Mouse (Mus musculus): ENCODE measurements around the gene Gm45716.
A peak's percentile ranks its signal among the peaks of the same experiment; 100 is the strongest.

The Gm45716 gene

DNA sequence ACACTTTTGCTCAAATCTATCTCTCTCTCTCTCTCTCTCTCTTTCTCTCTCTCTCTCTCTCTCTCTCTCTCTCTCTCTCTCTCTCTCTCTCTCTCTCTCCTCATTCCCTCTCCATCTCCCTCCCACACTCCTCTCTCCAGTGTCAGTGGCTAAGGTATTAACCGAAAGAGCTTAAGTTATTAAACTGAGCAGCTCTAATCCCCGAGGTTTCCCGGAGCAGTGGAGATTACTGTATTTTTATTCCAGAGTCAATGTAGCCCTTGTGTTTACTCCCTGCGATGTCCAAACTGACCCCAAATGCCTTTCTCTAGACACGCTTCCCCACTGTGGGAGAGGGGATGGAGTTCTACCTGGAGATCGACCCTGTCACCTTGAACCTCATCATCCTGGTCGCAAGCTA lies at the start of gene Gm45716:
TSS of gene Gm45716 (plus strand) at position 243 of the 400 bp plus-strand sequence.
- DNase-seq = no peak

DNA sequence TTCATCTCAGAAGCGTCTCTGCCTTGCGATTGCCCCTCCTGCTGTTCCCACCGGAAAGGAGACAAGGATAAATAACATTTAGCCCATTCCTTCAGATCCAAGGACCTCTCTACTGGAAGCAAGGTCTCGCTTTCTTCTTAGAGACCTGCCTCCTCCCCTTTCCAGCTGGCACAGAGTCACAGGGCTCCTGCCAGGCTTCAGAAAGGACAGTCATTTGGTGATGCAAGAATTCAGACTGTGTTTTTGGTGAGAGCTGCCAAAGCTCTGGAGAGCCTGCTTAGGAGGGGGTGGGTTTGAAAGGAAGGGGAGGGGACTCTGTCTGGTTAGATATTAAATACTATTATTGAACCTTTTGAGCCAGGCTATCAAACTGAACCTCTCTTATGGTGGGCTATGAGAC lies 45.1 kb upstream of the Gm45716 start:
- no peak for DNase-seq

DNA sequence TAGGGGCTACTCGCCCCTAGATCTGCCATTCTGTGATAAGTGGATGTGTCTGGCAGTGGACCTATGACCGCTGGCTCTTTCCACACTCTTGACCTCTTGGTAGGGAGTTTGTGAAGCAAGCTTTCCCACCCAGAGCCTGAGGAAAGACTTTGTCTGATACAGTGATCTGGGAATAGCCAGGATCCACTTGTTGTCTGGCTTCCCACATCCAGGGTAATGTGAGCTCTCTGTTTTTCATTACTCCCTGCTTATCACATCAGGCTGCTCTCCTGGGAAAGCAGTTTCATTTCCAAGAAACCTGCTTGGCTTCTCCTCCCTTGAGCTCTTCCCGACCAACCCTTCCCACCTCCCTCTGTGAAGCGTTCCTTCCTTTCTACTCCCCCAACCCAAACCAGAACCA lies 44.5 kb upstream of the Gm45716 start:
- no peak for DNase-seq

DNA sequence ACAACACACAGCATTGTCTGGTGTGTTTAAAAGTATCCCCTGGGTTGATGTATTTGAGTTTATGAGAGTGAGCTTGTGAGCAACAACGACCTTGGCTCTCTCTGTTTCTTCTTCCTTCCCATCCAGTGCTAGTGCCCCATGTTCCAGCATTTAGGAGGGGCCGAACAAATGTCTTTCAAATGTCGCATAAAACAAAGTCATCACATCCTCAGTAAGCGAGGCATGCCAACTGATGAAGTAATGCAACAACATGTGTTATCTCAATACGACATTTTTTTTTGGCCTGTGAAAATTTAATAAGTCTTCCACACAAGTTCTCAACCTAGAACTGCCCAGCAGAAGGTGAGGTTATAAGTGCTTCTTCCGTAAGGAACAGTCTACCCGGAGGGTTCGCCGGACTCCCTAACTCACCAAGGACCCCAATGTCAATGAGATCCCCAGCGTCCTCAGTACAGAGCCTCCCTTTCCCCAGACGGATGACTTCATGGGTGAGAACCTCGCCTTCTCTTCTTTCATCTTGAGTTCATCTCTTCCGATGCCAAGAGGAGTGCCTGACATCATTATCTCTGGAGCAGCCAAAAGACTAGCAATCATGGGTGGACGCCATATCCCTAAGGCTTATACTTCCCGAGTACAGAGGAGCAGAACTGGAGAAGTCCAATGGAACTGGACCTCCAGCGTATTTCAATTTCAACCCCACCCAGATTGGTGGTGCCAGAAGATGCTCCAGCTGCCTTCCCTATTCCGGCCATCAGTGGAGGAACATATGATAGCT lies 41.2 kb upstream of the Gm45716 start:
- no peak for DNase-seq

DNA sequence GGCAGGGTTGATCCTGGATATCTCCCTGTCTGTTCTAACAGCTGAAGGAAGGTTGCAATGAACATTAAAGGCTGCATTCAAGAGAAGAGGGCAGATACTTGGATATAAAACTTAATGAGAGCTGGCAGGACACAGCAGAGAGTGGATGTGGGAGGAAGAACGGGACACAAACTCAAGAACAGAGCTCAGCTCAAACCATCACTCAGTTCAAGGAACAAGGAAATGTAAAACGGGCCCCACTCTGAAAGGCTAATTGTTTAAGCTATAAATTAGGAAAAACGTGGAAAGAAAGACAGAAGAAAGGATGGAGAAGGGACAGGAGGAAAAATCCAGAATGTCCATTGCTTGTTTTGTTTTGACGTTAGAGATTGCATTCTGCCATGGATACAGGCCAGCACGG lies 32.4 kb upstream of the Gm45716 start:
- no peak for DNase-seq

DNA sequence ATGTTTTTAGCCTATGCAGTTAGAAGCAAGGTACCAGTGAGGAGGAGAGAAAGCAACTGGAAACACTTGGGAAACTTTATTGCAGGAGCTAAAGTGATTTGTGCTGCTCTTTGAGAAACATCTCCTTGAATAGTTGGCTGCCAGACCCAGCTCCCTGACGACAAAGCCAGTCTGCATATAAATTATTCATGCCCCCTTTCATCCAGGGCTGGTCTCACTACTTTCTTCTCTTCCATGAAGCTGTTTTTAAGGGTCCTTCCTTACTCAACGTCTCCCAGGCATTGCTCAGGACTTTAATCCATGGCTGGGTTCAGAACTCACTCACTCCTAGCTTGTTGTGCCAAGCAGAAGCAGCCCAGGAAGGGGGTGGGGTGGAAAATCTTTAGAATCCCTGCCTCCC lies 32.0 kb upstream of the Gm45716 start:
- DNase-seq = no peak

DNA sequence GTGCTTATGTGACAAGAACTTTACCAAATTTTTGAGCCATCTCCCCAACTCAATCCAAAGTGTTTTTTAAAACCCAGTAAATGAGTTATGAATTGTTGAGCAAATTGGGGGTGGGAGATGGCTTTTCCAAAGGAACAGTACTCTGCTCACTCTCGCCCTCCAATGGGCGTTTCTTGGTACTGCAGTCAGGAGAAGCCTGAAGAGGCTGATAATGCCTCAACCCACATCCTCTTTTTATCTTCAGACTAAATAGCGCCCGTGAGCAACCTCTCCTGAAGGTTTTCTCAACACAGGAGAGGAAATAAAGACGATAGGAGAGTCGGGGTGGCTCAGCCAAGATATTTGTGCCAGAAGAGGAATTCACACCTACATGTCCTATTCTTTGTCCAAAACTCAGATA lies 19.7 kb upstream of the Gm45716 start:
- no peak for DNase-seq

DNA sequence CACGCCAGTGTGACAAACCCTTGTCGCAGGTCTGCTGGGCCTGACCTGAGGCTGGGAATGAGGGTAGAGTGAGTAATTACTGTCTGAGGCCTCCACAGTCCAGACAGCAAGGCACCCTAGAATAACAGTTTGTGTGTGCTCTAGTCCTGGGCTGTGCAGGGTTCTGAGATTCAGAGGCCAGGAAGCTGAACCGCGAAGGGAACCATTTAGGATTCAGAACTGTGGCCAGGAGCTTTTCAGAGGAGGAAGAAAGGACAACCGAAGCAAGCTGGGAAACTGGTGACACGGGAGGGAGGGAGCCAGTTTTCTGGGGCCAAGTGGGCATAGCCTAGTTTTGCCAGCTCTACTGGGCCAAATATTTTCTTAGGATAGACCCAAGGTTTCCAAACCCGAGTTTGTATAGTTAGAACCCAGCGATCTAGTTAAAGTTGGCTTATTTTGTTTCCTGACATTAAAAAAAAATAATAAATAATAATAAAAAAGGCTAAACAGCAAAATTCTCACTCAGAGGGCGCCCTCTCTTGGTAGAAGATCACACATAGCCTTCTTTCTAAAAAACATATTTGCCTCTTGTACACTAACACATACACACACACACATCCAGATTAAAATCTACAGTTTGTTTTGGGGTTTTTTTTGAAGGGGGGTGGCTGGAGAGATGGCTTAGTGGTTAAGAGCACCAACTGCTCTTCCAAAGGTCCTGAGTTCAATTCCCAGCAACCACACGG lies 19.0 kb upstream of the Gm45716 start:
- DNase-seq = no peak

DNA sequence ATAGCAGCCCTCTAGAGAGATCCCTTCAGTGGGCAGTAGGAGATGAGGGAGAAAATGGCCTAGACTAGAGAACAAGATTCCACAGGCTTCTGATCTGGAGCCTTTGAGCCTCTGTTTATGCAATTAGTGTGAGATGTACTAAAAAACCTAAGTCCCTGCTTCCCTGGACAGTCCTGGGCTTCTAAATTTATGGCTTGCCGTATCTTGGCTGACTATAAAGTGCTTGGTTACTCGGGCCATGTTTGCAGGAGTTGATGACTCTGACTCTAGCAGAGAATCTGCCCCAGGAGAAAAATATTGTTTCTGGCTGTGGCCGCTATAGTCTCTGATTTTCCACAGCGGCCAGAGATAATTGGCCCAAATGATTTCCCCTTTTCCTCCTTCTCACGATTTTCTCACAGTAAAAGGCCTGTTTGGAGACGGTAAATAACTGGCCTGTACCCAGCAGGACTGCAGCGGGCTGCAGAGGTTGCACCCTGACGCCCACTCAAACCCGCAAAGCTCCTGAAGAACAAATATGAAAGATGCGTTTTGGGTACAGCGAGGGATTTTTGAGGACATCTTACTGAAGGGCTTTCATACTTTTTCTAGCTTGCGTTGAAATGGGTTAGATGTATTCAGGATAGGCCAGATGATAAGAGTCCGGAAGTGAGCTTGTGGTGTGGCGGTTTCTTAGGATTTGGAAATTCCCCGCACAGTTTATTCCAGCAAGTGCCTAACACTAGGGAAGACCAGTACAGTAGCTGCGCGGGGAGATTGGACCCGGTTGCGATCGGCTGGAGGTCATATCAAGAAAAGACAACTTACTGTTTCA lies 18.1 kb upstream of the Gm45716 start:
- no peak for DNase-seq

DNA sequence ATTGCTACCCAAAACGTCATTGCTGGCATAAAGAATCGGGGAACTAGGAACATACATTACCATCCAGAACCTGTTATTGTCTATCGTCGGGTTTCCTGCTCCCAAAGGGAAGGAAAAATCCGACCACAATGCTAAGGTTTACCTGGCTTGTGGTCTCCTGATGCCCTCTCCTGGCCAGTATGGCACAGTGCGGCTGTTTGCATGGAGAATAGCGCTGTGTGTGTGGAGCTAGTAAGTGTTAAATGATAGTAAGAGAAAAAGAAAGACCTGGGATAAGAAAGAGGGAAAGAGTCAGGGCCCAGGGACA lies 17.5 kb upstream of the Gm45716 start:
- DNase-seq = peak; percentile 23 to 48

DNA sequence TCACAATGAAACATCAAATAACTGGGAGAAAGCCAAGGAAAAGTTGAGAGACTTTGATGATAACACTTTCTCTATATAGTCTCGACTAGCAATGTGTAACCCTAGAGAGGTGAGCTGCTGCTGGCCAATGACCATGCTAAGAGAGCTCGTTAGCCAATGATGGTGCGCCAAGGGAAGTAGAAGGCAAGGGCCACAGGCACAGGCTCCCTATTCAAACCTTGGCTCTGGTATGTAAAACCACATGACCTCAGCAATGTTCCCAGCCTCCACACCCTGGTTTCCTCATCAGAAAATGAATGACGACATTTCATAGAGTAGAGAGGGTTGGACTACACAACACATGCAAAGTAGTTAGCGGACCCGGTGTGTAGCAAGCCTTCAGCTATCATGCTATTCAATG lies 15.2 kb upstream of the Gm45716 start:
- no peak for DNase-seq

DNA sequence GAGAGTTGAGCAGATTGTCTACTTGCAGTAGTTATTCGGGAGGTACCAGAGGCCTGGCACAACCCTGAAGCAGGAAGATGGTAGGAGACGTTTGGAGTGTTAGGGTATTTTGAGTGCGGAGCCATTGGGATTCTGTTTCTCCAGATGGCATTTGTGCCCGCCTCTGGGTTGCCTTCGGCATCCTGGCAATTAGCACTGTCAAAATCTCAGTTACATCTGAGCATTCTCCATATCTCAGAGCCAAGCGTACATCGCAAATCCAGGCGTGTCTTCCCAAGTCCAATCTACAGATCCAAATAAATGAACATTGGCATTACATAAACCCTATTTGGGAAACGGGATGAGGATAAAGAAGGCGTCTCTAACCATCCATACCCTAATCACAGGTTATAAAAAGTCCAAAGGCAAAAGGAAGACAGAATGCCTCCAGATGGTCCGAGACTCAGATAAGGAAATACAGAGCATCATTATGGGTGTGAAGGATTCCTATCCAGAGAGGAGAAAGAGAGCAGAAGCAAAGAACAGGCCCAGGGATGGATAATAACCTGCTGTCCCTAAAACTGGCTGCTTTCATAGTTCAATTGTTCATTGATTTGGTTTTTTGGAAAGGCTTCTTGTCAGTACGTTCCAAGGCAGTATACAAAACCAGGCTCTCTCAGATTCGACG lies 11.7 kb upstream of the Gm45716 start:
- DNase-seq = no peak

DNA sequence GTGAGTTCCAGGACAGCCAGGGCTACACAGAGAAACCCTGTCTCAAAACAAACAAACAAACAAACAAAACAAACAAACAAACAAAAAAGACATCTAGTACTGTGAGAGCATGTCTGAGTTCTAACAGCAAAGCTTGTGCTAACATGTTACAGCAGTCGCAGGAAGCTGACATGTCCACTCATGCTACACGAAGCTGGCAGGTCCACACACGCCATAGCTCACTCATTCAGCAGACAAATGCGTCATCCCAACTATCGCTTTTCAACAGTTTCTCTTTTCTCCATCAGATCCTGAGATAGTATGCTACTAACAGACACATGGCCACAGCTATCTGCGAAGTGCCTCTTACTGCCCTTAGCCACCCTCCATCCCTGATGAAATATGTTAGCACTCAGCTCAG lies 10.1 kb upstream of the Gm45716 start:
- no peak for DNase-seq

DNA sequence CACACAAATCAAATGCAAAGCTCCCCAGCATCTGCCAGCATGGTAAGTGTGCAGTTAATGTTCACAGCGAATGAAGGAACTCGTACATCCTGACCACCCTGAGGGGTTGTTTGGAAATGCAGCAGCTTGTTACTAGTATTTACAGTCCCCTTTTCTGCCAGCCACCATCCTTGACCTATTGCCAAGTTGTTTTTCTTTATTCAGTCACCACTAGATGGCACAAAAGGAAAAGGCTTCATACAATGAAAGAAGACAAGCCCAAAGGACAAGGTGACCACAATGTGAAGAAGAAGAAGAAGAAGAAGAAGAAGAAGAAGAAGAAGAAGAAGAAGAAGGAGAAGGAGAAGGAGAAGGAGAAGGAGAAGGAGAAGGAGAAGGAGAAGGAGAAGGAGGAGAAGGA lies 4.1 kb upstream of the Gm45716 start:
- peak; percentile 8 to 55 for DNase-seq

DNA sequence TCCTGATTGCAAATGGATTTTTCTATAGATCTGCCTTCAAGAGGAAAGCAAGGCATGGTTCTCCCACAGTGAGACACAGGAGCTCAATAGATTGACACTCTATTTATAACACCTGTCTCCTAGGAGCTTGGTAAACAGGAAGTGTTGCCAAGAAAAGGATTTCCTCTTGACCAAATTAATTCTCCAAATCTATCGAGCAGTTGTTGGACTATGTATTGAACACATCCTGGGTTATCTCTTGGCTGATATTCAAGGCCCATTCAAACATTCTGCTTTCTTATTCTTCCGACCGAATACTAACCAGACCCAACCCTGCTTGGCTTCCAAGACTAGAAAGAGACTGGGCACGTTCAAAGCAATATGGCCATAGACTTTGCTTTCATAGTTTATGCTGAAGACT lies 2.7 kb upstream of the Gm45716 start:
- no peak for DNase-seq

DNA sequence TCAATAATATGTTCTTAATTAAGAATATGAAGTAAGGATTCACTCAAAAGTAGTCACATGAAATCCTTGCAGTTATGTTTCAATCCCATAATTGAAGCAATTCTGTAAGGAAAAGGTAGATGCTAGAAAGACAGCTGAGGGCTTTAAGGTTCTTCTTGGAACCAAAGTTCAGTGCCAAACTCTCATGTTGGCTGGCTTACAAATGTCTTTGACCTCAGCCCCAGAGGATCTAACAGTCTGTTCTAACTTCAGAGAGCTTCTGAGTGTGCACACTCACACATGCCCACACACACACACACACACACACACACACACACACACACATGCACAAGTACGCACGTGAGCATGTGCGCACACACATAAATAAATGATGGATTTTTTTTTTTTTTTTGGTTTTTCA lies 2.7 kb downstream of the Gm45716 start:
- peak; percentile 23 to 41 for DNase-seq

DNA sequence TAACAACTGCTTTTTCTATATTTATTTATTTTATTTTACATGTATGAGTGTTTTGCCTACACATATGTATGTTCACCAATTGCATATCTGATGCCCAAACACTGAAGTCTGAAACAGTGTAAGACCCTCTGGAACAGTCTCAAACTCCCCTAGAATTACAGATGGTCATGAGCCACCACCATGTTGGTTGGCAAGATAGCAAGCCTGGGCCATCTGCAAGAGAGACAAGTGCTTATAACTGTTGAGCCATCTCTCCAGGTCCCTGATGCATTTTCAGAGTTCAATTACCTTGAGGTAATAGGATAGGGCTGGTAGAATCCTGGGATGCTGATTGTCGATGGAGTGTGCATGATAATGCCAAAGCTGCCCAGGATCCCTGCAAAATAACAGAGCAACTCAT lies 7.5 kb downstream of the Gm45716 start:
- no peak for DNase-seq

DNA sequence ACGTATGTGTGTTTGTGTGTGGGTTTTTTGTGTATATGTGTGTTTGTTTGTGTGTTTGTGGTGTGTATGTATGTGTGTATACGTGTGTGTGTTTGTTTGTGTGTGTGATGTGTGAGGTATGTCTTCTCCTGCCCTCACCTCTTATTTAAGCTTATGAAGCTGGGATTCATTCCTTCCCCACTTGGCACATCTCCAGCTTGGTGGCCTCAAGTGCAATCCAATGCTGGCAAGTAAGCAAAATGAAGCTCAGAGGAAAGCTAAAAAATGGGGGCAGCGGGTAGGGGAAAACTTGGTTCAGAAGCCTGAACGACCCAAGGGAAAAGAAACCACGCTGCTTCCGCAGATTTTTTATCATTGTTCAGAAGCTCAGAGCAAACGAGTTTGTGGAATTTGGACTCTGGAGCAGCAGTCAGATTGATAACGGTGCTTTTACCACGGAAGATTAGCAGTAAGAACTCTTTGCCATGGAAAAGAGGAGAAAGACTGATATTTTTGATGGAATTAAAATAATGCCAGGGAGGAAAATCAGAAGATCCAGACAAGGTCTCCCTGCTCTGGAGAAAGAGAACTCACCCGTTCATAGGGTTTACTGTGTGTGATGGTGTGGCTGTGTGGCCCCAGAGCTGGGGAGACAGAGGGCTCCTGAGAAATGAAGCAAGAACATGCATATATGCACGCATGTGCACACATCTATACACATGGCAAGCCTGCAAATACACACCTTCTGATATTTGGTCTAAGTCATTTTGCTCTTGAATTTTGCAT lies 8.5 kb downstream of the Gm45716 start:
- DNase-seq = no peak

DNA sequence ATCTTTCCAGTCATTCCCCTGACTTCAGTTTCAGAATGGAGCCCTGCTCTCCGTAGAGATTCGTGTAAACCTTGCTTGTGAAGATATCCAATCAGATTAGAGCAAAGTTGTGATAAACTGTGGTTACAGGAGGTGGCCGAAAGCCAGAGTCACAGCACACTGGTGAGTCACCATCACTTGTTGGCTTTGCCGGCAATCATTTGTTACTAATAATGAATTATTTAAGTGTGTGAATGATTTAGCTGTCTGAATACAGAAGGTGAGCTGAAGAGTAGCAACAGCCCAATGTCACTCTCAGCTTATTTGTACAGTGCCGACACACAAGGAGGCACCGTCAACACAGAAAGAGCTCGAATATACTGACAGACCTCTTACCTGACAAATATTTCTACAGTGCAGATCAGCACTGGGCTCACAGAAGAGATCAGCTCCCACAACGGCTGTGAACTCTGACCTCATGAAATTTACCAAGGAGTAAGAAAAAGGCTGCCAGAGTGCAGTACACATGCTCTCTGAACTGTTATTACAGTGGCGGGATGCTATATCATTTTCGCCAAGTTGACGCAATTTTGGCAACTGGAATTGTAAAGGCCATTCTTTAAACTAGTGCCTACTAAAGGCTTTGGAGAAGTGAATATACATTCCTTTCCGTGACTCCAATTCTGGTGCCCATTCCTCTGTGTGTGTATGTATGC lies 9.2 kb downstream of the Gm45716 start:
- DNase-seq = no peak

DNA sequence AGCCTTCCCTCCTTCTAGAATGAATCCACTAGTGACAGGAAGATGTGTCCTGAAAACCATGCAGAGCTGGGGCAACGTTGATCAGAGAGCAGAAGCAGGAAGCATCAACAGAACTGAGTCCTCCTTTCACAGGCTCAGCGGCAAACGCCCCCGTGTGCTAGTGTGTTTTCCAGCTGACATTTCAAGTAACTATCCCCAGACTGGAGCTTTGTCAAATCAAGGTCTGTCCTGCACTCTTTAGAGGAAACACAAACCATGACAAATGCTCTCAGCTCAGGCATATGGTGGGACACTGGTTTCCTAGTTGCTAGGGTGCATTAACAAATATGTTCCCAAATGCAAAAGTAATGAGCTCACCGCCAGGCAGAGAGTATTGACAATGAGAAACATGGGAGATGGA lies 10.6 kb downstream of the Gm45716 start:
- no peak for DNase-seq

DNA sequence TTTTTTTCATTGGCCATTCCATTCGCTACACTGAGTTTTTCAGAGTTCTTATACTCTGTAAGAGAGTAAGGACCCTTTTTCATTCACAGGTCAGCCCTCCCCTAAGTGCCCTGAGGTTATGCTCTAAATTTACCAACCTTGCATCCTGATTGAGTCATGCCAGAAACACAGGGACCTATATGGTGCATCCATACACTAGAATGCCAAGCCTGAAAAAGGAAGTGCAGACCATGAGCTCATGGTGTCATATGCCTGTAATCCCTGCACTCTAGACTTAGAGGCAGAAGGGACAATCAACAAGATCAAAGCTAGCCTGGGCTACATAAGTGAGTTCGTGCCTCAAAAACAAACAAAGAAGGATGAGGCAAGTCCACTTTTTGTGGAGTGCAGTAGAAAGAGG lies 13.3 kb downstream of the Gm45716 start:
- DNase-seq = no peak

DNA sequence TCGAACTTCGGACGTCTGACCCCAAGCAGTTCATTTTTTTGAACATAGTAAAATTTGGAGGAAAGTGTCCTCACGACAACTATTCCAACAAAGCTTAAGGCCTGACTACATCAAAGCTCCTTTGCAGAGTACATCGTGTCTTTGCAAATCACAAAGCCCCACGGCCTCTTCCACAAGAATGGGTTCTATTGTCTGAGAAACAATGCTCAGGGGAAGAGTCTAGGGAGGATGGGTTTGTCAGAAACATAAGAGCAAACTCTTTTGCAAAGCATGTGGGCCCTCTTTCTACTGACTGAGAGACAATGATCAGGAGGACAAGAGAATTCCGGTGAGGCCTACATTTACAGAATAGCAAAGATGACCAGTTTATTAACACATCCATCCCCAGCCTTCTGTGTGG lies 26.8 kb downstream of the Gm45716 start:
- no peak for DNase-seq
